Mouse (Mus musculus) hindlimb bud, embryonic 11.5 days (tissue): Measurements from ENCODE around the gene Dcaf11.

Experiments used
- DNase-seq: peaks from one replicate; pipeline ENCODE4 v3.0.0-alpha.2; 2012; ENCODE audit warnings: low read depth, low spot score; ENCODE audit errors: extremely low spot score

Gene Dcaf11

DNA sequence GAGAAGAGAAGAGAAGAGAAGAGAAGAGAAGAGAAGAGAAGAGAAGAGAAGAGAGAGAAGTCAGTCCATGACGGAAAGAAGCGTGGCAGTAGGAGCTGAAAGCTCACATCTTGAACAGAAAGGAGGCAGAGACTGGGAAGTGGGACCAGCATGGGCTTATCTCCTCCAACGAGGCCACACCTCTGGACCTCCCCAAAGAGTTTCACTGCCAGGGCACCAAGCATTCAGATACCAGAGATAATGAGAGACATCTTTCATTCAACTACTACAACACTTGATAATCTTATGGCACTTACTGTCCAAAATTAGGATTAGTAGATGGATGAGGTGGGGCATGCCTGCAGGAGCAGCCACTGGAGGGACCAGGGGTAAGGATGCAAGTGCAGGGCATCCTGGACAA is 4.0 kb upstream of the Dcaf11 start:
- DNase-seq = no peak

DNA sequence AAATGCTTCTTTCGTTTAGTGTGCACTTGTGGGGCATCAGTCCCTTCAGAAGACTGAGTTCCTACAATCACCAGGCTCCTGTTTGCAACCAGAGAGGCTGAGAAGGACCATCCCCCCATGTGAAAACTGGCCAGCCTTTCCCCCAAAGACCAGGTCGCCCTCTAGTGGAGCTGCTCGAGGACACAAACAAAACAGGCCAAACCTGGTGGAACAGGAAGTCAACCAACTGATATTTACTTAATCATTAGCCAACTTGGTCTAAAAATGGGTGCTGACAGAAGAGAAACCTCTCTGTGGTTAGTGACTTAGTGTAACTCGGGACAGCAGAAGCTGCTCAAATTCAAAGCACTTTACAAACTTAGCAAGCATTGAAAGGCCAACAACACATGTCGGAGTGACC is 2.8 kb upstream of the Dcaf11 start:
- DNase-seq = no peak

DNA sequence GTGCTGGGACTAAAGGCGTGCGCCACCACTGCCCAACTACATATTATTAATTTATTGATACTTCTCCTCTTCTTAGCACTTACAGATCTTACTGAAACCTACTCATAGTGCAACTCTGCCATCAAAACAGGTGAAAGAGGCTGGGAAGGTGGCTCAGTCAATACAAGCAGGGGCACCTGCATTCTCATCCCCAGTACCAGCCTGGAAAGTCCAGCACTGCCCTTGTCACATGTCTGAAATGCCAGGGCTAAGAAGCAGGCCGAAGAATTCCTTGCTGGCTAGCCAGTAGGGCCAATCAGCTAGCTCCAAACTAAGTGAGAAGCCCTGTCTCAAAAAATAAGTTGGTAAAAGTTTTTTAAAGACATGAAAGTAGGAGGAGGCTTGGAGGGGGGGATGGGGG is 2.2 kb upstream of the Dcaf11 start:
- DNase-seq = no peak

DNA sequence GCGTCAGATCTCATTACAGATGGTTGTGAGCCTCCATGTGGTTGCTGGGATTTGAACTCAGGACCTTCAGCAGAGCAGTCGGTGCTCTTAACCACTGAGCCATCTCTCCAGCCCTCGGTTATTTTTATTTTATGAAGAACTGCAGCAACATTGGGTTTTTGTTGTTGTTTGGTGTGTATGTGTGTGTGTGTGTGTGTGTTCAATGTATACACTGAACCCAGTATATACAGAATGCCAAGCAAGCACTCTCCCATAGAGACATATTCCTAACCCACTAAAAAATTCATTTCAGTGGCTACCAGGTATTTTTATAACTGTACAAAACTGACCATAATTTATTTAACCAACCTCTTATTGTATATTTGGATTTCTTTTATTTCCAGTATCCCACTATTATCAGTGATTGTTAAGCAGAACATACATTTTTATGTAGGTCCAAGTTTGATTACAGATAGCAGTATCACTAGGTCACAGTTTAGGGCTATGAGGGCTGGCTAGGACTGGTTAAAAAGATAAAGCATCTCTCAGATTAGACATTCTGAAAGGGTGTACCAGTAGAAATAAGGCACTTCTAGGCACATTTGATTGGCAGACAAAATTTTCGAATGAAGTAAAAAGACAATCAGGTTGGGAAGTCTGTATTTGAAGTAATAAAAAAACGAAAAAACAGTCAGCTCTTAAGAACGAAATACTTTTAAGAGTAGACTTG is 912 bp upstream of the Dcaf11 start:
- DNase-seq = no peak

DNA sequence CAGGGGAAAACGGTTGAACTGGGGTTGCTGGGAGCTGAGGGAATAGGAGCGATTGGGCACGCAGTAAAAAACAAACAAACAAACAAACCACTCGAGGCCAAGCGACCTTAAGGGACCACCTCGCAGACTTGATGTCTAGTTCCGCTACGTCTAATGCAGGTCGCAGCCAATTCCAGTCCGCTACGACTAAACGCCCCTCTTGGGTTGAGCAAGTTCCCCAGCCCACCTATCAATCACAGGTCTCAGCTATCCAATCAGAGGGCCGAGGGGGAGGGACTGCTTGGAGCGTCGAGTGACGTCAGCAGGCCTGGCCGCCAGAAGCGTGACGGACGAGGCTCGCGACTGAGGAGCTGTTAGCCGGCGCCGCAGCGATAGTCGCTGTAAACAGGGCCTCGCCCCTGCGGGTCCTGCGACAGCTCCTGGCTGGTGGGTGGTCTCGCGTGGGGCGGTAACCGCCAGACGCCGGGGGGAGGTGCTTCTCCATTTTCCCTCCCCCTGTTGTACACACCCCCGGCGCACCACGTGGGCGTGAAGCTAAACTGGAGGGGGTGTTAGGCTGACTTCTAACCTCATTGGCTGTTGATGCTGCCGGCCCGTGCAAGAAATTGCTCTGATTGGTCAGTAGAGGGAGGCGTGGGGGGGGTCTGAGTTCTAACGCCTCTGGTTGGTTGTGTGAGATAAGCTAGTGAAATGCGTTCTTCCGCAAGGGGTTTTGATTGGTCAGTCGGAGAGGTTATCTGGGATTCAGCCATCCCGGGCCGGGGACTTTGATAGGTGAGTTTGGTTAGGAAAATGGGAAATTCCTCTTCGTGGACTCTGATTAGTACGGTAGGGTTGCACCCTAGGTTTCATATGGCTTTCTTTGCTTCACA is 632 bp downstream of the Dcaf11 start, which contains the start of gene A730061H03Rik:
A730061H03Rik (minus strand) TSS at position 205 of the 872 bp plus-strand sequence.
- peak; percentile 95 for DNase-seq

DNA sequence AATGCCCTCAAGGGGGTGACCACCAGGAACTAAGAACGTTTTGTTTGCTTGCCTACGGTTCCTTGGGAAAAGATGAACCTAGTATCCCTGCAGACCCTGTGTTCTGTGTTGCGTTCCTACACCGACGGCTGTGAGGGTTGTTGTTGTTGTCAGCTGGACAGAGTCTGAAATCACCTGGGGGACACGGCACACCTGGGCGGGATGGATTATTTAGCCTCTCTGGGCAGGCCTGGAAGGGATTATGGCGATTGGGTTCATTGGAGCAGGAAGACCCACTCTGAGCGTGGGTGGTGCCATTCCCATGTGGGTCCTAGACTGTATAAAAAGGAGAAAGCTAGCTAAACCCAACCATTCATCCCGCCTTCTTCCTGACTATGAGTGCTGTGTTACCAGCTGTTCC is 2.1 kb downstream of the Dcaf11 start:
- no peak for DNase-seq

DNA sequence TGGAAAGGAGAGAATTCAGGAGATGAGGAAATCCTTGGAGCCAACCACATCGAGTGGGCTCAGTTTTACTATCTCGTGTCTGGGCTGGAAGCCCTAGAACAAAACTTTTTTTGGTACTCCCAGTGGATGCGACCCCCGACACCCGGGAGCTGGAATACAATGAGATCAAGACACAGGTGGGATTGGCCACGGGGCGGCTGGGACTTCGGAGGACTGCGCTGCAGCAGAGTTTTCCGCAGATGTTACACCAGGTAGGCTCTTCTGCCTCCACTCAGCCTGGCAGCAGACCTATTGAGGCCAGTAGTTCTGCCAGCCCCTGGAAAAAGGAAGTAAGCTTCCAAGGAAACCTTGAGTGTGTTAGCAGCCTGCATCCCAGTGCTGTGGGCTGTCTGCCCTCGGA is 3.4 kb downstream of the Dcaf11 start:
- DNase-seq = no peak

DNA sequence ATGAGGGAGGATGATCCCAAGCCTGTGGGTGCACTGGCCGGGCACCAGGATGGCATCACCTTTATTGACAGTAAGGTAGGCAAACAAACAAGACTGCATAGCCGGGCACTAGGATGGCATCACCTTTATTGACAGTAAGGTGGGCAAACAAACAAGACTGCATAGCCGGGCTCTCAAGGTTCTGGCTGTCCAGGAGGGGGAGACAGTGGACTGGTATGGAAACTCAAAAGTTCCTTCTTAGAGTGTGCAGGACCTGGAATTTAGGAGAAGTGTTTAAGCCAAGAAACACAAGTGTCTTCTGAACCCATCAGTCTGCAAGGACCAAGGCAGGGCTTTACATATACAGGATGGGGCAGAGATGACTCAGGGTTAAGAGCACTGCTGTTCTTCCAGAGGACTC is 5.9 kb downstream of the Dcaf11 start:
- DNase-seq = no peak

DNA sequence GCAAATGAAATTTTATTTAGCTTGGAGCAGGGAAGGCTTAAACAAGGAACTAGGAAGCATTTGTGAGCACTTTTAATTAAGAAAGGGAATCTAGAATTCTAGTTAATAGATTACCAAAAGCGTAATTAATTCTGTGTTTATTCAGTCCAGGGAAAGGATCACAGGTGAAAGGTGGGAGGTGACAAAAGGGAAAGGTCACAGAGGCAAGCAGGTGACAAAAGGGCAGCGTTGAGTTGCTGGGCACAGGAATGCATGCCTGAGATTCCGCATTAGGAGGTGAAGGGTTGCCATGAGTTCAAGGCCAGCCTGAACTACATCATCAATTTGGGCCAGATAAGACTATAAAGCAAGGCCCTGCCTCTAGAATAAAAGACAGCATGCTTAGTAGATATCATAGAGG is 7.7 kb downstream of the Dcaf11 start:
- DNase-seq = no peak

DNA sequence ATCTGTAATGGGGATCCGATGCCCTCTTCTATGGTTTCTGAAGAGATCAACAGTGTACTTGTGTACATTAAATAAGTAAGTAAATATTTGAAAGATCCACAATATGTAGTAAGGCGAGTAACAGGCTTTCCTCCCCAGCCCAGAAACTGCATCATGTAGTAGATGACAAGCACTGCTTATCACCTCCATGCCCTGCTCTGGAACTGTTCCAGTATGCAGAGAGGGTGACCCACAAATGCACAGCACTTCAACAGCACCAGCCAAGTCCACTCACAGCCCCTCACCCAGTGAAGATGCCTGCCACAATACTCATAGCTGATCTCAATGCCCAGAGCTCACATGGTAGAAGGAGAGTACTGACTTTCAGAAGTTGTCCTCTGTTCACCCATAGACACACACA is 10.8 kb downstream of the Dcaf11 start:
- DNase-seq = no peak

DNA sequence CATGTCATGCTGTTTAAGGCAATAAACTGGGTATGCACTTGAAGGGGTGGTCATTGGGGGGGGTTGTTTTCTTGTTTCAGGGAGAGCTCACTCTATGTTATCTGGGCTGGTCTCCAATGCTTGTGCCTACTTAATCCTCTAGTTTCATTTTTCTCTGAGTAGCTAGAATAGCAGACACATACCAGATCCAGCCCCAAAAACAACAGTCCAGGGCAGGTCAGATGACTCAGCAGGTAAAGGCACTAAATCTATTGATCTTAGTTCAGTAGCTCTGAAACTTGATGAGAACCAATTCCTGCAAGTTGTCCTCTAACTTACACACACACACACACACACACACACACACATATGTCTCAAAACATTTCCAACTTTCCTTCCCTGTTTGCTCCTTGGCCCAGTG is 12.0 kb downstream of the Dcaf11 start:
- DNase-seq = no peak

DNA sequence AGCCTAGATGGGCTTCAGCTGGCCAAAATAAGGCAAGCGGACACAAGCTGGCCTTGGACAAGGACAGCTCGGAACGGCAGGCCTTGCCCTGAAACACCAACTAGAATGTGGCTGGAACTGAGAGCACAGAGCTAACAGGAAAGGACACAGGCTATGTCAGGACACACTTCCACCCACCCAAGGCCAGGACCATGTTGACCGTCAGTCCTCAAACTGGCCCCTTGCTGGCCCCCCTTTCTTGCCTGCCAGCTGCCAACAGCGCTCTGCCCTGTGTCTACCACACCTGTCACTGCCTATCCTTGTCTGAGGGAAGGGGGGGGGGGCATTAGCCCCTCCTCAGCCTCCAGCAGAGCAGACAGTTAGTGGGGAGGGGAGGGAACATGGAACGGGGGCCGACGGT is 15.5 kb downstream of the Dcaf11 start, which contains the start of gene Fitm1:
Fitm1 (plus strand) TSS at position 316 of the 400 bp plus-strand sequence.
- DNase-seq = no peak

DNA sequence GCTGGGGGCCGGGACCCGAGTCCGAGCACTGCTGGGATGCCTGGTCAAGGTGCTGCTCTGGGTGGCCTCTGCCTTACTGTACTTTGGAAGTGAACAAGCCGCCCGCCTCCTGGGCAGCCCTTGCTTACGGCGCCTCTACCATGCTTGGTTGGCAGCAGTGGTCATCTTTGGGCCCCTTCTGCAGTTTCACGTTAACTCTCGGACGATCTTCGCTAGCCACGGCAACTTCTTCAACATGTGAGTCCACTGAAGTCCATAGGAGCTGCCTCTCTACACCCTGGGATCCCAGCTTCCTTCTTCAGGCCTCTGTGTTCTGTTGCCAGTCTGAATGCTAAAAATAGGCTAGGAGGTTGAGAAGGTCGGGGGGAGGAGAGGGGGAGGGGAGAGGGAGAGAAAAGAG is 15.9 kb downstream of the Dcaf11 start:
- DNase-seq = no peak

DNA sequence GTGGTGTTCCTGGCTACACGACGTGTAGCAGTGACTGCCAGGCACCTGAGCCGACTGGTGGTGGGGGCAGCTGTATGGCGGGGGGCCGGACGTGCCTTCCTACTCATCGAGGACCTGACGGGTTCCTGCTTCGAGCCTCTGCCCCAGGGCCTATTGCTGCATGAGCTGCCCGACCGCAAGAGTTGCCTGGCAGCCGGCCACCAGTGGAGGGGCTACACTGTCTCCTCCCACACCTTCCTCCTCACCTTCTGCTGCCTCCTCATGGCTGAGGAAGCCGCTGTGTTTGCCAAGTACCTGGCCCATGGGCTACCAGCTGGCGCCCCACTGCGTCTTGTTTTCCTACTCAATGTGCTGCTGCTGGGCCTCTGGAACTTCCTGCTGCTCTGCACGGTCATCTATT is 16.6 kb downstream of the Dcaf11 start:
- DNase-seq = no peak

DNA sequence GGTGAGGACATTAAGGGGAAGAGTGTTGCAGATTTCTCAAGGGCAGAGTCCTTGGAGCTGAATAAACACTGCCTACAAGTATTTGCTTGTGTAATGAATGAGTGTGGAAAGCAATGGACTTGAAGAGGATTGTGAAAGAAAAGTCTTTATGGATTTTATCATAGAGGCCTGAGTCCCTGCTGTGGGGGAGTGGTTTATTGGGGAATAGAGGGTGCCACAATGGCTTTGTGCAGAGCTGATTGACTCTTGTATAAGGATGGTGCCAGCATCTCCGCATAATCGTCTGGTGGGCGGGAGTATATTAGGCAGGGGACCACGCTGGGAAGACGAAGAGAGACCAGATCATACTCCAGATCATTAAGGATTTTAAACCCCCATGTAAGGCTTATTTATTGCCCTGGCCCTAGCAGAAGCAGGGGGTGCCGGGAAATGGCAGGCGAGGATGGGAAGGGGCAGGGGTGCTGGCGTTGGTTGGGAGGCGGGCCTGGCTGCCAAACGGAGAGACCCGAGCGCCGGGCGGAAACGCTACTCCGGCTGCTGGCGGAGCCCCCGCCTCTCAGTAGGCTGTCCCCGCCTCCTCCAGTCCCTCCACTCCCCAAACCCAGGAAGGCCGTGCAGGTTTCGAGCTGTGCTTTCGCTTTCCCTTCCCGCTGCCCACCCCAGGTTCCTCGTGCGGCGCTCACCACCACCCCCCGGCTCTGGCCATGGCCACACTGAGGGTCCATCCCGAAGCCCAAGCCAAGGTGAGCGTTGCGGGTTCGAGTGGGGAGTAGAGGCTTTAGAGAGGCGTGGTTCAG is 18.3 kb downstream of the Dcaf11 start, which contains the start of gene Psme1:
Psme1 (plus strand) TSS at position 253 of the 797 bp plus-strand sequence.
- no peak for DNase-seq

DNA sequence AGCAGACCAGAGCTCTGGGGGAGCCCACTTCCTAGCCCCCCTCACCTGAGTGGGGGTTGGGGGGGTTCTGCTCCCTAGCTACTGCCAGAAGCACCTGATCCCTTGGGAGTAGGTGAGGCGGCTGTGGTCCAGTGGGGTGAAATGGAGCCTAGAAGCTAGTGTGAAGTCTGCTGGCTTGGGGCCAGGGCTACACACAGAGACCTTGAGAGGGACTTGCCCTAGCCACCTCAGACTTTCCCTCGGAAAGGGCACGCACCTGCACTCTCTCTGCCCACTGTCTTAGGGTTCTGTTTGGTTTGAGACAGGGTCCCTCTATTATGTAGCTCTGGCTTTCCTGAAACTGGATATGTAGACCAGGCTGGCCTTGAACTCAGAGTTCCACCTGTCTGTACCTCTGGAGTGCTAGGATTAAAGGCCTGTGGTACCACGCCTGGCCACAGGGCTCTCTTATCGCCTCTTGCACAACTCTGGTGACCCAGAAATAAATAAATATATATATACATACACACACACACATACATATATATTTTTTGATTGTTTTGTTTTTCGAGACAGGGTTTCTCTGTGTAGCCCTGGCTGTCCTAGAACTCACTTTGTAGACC is 19.0 kb downstream of the Dcaf11 start:
- DNase-seq = no peak

DNA sequence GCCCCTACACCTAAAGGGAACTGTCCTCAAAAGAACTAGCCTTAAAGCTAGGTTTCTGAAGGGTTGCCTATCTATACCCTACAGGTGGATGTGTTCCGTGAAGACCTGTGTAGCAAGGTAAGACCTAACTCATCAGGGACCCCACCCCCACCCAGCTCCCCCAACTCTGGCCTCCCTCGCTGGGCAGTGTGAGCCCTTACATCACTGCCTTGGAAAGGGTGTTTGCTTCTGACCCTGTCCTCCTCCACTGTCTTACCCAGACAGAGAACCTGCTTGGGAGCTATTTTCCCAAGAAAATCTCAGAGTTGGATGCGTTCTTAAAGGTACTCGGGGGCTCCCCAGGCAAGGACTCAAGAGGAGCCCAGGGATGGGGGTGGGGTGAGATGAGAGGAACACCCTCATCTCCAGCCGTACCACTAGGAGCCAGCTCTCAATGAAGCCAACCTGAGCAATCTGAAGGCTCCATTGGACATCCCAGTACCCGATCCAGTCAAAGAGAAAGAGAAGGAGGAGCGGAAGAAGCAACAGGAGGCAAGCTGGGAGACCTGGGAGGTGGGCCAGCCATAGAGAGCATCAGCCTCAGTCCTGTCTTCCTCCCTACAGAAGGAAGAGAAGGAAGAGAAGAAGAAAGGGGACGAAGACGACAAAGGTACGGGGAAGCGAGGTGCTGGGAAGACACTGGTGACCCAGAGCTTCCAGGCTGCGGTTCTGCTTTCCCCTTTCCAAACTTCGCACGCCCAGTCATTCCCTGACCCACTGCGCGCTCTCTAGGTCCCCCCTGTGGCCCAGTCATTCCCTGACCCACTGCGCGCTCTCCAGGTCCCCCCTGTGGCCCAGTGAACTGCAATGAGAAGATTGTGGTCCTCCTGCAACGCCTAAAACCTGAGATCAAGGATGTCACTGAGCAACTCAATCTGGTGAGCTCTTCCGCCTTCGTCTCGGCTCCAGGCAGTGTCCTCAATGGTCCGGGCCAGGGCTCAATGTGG is 20.0 kb downstream of the Dcaf11 start:
- DNase-seq = no peak

DNA sequence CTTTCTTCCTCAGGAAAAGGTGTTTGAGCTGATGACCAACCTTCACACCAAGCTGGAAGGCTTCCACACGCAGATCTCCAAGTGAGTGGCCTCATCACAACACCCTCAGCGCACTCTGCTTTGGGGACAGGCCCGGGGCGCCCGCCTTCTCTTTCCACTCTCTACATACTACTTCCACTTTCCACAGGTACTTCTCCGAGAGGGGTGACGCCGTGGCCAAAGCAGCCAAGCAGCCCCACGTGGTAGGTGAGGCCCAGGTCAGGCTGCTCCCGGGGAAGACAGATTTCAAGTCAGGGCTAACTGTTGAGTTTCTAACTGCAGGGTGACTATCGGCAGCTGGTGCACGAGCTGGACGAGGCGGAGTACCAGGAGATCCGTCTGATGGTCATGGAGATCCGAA is 20.9 kb downstream of the Dcaf11 start:
- DNase-seq = no peak

DNA sequence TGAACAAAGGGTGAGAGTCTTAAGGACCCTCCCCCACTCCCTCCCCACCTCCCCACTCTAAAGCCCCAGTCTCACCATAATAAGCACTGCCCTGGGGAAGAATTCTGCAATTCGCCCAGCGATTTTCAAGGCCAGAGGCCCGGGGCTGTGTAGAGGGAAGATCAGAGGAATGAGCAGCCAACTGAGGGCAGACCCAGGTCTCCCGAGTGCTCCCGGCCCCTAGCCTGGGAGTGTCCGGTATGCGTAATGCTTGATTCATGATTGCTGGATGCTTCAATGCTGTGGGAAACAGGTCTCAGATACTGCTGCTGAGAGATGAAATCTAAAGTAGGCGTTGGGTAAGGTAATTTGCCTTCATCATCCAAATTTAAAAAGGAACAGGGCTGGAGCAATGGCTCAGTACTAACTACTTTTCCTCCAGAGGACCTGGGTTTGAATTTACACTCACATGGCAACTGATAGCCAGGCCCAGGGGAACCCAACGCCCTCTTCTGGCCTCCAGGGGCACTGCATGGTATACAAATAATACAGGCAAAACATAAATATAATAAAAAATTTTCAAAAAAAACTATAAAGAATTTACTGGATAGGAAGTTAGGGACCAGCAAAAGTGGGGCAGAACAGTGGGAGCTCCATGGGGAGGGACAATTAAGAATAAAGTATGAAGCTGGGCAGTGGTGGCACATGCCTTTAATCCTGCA is 22.3 kb downstream of the Dcaf11 start:
- DNase-seq = no peak
